Mouse (Mus musculus): ENCODE results near the gene Gm3594. TPM values are rescaled to one million over a fixed set of nuclear protein-coding genes. Genes with fewer than 3 reads are reported as not detected.

The Gm3594 gene
- not detected for polyA plus RNA-seq (2017; shearing (Covaris generic))

GRCm38 (mm10) chr14:6444511-6444910 is at the start of gene Gm3594:
Gm3594 (minus strand) TSS chr14:6444611.

DNA sequence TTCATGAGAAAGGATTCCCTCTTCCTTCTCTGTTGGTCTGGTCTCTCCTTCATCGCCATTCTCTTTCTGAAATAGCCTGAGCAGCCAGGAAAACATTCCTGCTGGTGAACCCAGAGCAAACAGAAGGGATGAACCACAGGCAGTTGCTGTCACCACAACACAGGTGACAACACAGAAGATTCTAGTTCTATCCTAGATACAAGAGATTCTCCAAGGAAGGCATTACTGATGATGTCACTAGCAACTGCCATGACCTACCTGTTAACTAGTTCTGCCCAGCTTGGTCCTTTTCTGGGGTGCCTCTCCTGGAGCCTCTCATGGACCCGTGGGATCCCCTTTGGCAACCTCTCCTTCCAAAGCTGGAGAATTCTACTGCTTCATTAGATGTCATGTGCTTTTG is 32.0 kb downstream of the Gm3594 start, which contains the start of gene Gm3591:
Gene Gm3591, minus strand, starts transcription at position 101 of the 400 bp plus-strand sequence.

DNA sequence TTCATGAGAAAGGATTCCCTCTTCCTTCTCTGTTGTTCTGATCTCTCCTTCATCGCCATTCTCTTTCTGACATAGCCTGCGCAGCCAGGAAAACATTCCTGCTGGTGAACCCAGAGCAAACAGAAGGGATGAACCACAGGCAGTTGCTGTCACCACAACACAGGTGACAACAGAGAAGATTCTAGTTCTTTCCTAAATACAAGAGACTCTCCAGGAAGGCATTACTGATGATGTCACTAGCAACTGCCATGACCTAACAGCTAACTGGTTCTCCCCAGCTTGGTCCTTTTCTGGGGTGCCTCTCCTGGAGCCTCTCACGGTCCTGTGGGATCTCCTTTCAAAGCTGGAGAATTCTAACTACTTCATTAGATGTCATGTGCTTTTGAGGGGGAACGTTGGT is 54.2 kb downstream of the Gm3594 start, which contains the start of gene Gm16440:
Gene Gm16440, minus strand, starts transcription at position 101 of the 400 bp plus-strand sequence.

Other genes starting within 250 kb of the Gm3594 start
- gene Gm21560, start 225.3 kb downstream of the Gm3594 start, polyA plus RNA-seq (2017; shearing (Covaris generic)) = not detected
- 1 to 10 TPM; 2.8 to 8.1 TPM for gene Gm3411, start 157.4 kb downstream of the Gm3594 start, polyA plus RNA-seq (2017; shearing (Covaris generic))
- 1 to 10 TPM in 1 of 2 experiments, not detected in 1; 1.0 TPM for gene Gm21103, start 139.8 kb downstream of the Gm3594 start, polyA plus RNA-seq (2017; shearing (Covaris generic))
- not detected for gene Gm3618, start 100.9 kb downstream of the Gm3594 start, polyA plus RNA-seq (2017; shearing (Covaris generic))
- not detected for gene Gm16440, start 54.3 kb downstream of the Gm3594 start, polyA plus RNA-seq (2017; shearing (Covaris generic))
- gene Gm3591, start 32.1 kb downstream of the Gm3594 start, polyA plus RNA-seq (2017; shearing (Covaris generic)) = 1 to 10 TPM in 1 of 2 experiments, under 1 TPM in 1; 0.81 to 3.6 TPM
- gene Gm8356, start 92.7 kb upstream of the Gm3594 start, polyA plus RNA-seq (2017; shearing (Covaris generic)) = 1 to 10 TPM in 1 of 2 experiments, under 1 TPM in 1; 0.19 to 1.0 TPM
- under 1 TPM in 1 of 2 experiments, not detected in 1; 0.08 TPM for gene Gm3629, start 146.0 kb upstream of the Gm3594 start, polyA plus RNA-seq (2017; shearing (Covaris generic))
- gene Gm3460, start 177.8 kb upstream of the Gm3594 start, polyA plus RNA-seq (2017; shearing (Covaris generic)) = under 1 TPM in 1 of 2 experiments, not detected in 1; 0.24 TPM
- under 1 TPM in 1 of 2 experiments, not detected in 1; 0.18 TPM for gene Gm10251, start 239.6 kb upstream of the Gm3594 start, polyA plus RNA-seq (2017; shearing (Covaris generic))